Mouse (Mus musculus) intestine, embryonic 16.5 days (tissue): ENCODE measurements around the gene Tigd4. TPM values are rescaled to one million over a fixed set of nuclear protein-coding genes. Genes with fewer than 3 reads are reported as not detected.

ENCODE experiments used
- ATAC-seq: fragments of 200-750 bp; cut with Nextera tagmentation; 2 replicates; pipeline ENCODE4 v1.8.0; 2017; ENCODE audit warnings: moderate TSS enrichment, moderate library complexity
- H3K27ac ChIP-seq: fragments of 300-500 bp; sonication (generic); 2 replicates; pipeline ENCODE4 v1.5.1; 2014; ENCODE audit warnings: mild to moderate bottlenecking, low read length
- H3K27me3 ChIP-seq: fragments of 300-500 bp; sonication (generic); replicated peaks from 2 replicates; pipeline ENCODE4 v1.6.1; 2014; ENCODE audit warnings: low read length, control low read depth, mixed read lengths; ENCODE audit not compliant: control insufficient read depth, insufficient read depth
- H3K36me3 ChIP-seq: fragments of 300-500 bp; sonication (generic); 2 replicates; pipeline ENCODE4 v1.6.1; 2014; ENCODE audit warnings: low read length, control low read depth; ENCODE audit not compliant: control insufficient read depth, insufficient read depth
- H3K4me1 ChIP-seq: fragments of 300-500 bp; sonication (generic); 2 replicates; pipeline ENCODE4 v1.6.1; 2014; ENCODE audit warnings: low read length, control low read depth, mixed read lengths; ENCODE audit not compliant: control insufficient read depth, insufficient read depth
- H3K4me2 ChIP-seq: fragments of 300-500 bp; sonication (generic); 2 replicates; pipeline ENCODE4 v1.6.1; 2014; ENCODE audit warnings: low read depth, low read length, control low read depth
- H3K4me3 ChIP-seq: fragments of 300-500 bp; sonication (generic); 2 replicates; pipeline ENCODE4 v1.5.1; 2014; ENCODE audit warnings: mild to moderate bottlenecking, low read length
- H3K9ac ChIP-seq: fragments of 300-500 bp; sonication (generic); 2 replicates; pipeline ENCODE4 v1.6.1; 2014; ENCODE audit warnings: low read depth, low read length
- H3K9me3 ChIP-seq: fragments of 300-500 bp; sonication (generic); 2 replicates; pipeline ENCODE4 v1.6.1; 2016; ENCODE audit warnings: low read length, control low read depth; ENCODE audit not compliant: control insufficient read depth
- WGBS: fragments of 180-500 bp; shearing (Covaris S2); extraction: QIAGEN DNeasy Blood & Tissue Kit; methylation state at CpG from one replicate; pipeline ENCODE4 v1.1.7; 2014; 5-methylcytosine and 5-hydroxymethylcytosine counted together
- polyA plus RNA-seq: library from polyadenylated mRNA; unstranded; fragments of >200 nt; fragmentation: Nextera tagmentation; extraction: Ambion mirVana; gene quantifications from 2 replicates; pipeline ENCODE4 v1.2.1, GENCODE M21; 2015

Tigd4 gene
- polyA plus RNA-seq, 1 experiment from 2014 or later: not detected

DNA sequence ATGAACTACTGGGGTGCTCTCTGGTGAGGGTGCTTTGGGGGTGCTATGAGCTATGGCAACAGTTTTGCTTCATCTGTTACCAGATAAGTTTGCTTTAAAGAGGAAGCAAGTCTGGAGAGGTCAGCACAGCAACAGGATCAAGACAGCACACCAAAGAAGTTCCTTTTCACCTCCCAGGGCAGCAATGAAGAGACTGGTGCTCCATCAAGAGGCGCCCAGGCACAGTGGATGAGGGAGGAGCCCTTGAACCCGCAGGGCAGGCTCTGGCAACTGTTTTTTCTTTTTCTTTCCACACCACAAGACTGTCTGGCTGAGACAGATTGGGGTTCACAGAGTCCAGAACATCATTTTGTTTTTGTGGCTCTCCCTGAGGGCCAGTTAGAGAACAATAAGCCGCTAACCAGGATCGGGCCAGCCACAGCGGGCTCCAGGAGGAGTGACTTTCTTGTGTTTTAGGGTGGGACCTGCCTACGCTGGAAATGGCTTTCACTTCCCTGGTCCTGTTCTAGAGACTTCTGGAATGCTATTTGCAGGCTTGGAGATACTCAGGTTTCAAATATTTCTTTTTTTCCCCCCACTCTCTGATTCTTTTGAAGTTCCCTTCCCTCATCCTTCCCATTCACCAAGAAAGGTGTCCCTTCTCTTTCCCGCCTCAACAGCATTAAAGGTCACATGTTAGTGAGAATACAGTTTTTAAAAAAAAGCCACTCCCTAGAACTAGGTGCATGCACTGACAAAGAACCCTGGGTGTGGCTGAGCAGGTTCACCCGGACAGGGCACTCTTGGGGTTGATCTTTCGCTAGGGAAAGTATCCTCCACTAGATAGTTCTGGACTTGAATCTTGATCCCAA is 52.0 kb downstream of the Tigd4 start:
- peak; percentile 73 for ATAC-seq
- H3K4me3 ChIP-seq: no peak overlapping the region
- WGBS: 66% methylated on average over 9 of the region's 9 CpGs
- H3K9me3 ChIP-seq: no peaks in the 10 kb centered on the region
- H3K9ac ChIP-seq: no peak overlapping the region
- H3K27me3 ChIP-seq: no peaks in the 10 kb centered on the region
- peaks cover 7% of the 10 kb centered on the region for H3K4me1 ChIP-seq
- H3K27ac ChIP-seq: no peak overlapping the region
- H3K36me3 ChIP-seq: no peaks in the 10 kb centered on the region
- H3K4me2 ChIP-seq: no peak overlapping the region

DNA sequence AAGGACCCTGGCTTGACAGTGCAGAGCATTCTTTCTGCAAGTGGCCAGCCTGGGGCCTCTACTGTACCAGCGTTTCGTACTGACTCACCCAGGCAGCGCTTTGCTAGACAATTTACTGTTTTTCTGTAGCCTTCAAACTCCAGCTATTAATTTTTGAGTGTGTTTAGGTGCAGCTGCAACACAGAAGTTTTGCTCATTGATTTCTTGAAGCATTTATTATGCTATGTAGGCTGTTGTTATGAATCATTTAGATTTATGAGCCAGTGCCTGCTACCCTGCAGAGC is 52.6 kb downstream of the Tigd4 start:
- H3K4me3 ChIP-seq: no peak overlapping the region
- H3K27ac ChIP-seq: no peak overlapping the region
- H3K9me3 ChIP-seq: no peaks in the 10 kb centered on the region
- peak; percentile 13; the same call in 1 of the 2 replicates for ATAC-seq
- no peaks in the 10 kb centered on the region for H3K27me3 ChIP-seq
- H3K4me1 ChIP-seq: peaks cover 6% of the 10 kb centered on the region
- H3K9ac ChIP-seq: no peak overlapping the region
- WGBS: 71% methylated on average over 3 of the region's 3 CpGs
- no peaks in the 10 kb centered on the region for H3K36me3 ChIP-seq
- no peak overlapping the region for H3K4me2 ChIP-seq

DNA sequence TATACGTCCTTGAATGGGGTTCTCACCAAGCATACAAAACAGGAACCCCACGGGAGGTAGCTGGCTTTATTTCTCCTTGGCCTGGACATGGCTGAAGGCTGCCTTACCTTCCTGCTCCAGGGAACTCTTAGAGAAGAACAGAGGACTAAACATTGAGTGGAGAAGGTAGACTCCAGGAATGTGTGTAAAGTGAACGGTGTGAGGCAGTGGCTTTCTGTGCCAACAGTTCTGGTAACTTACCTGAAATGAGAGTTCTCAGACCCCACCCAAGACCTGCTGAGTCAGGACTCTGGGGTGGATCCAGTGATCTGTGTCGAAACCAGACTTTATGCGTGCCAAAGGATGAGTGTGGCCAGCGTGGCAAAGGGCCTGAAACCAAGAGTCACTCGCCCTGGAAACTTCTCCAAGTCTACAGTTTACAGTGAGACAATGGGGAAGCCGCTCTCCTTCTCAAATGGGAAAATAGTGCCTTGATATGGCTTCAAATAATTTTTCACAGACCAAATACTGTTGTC is 53.0 kb downstream of the Tigd4 start:
- no peak for ATAC-seq
- Histone ChIP-seq H3K4me3 (no peak overlapping the region), H3K9me3 (no peaks in the 10 kb centered on the region), H3K27me3 (no peaks in the 10 kb centered on the region), H3K27ac (no peak overlapping the region), H3K9ac (no peak overlapping the region), H3K4me2 (no peak overlapping the region), H3K36me3 (no peaks in the 10 kb centered on the region), H3K4me1 (peaks cover 6% of the 10 kb centered on the region)
- 71% methylated on average over 8 of the region's 8 CpGs for WGBS

Other genes starting within 250 kb of the Tigd4 start
- 6.6 and 8.8 TPM in 2 replicates for gene Fhdc1, start 113.1 kb upstream of the Tigd4 start, polyA plus RNA-seq
- 49.0 and 50.8 TPM in 2 replicates for gene Arfip1, start 10.9 kb upstream of the Tigd4 start, polyA plus RNA-seq
- 1.2 and 1.3 TPM in 2 replicates for gene Tmem154, start 72.6 kb downstream of the Tigd4 start, polyA plus RNA-seq
- 7.0 and 7.8 TPM in 2 replicates for gene Fbxw7, start 221.7 kb downstream of the Tigd4 start, polyA plus RNA-seq